Mouse (Mus musculus) CD4-positive helper T cell, adult 2 months (primary cell): Measurements from ENCODE around the gene Plxna2.

Source experiments
- DNase-seq: peaks from one replicate; pipeline ENCODE4 v3.0.0-alpha.2; 2012; ENCODE audit warnings: low read depth, missing footprints, low spot score

Gene Plxna2

DNA sequence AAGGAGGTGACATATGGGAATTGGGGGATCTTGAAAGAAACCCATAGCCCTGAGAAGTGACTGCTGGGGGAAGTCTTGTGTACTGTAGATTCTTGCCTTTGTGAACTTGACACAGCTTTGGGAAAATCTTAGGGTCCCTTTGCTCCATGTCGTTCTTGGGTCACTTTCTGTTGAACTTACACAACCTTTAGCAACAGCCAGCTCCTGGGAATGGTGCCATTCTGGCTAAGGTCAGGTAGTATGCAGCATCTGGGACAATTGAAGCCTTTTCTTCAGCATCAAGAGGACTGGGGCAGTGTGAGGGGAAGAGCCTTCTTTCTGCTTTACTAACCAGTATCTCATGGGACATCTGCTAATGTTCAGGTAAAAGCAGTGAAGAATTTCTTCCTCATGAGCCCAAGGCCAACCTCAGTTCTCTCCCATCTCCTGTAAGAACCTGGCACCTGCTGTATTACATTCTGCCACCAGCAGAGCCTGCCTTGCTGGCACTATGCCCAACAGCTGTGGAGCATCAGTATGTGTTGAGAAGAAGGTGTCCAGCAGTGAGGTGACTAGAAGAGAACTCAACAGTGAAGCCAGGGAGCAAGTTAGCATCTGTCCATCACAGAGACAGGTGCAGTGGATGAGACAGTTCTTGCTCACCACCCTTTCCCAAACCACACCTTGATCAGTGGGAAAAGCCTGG is 86.3 kb downstream of the Plxna2 start:
- DNase-seq, result no peak

GRCm38 (mm10) chr1:194706566-194706965 is 88.5 kb downstream of the Plxna2 start:
- DNase-seq, result no peak

GRCm38 (mm10) chr1:194712373-194712772 is 94.4 kb downstream of the Plxna2 start:
- no peak for DNase-seq

DNA sequence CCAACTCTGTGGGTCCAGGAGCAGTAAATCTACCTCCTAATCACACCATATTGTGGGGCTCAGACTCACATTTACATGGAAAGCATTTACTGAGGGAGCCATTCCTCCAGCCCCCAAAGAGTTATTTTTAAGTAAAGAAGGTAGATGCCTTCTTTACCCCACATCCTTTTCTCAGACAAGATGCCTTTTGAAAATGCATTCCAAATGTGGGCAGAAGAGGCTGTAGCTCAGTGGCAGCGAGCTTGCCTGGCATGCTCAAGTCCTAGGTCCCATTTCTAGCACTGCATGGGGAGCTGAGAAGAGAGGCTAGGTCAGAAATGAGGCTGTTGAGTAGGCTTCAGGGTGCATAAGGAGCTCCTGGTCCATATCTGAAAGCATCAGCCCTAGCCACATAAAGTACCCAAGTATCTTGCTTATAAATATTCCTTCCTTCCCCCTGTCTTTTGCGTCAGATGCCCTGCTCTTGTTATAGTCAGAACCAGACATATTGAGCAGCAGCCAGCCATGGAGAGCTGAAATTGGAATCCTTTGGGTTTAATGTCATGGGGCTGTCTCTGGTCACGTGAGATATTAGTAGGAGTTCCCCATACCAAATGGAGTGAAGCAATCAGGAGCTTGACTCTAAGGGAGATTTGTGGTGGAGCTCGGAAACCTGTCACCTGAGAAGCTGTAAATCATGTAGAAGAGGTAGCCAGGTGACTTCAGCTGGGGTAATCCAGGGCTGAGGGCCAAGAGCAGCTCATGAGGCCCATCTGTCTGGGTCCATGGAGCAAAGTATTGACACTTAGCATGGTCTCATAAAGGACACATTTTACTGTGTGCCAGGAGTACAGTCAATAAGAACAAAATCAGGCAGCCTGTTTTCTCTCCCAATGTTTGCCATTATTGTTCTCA is 96.4 kb downstream of the Plxna2 start:
- no peak for DNase-seq

DNA sequence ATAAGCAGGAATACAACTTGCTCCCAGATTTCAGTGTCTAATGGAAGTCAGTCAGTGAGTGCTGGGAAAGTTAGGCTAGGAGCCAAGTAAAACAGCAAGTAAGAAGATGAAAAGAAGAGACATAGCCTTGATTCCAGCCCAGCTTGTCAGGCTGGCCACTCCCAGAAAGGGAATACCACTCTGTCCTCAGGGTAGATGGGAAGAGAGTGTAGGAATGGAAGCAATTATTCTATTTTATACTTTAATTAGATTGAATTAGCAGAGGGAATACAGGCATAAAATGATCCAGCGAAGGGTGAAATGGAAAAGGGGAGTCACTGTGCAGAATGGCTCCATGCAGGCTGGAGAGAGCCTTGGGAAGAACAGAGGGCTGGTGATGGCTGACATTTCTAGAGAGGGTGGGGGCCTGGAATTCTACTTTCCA is 99.4 kb downstream of the Plxna2 start:
- no peak for DNase-seq

- no peak for DNase-seq
Measured at GRCm38 (mm10) chr1:194720406-194720805, 102.4 kb downstream of the Plxna2 start.

DNA sequence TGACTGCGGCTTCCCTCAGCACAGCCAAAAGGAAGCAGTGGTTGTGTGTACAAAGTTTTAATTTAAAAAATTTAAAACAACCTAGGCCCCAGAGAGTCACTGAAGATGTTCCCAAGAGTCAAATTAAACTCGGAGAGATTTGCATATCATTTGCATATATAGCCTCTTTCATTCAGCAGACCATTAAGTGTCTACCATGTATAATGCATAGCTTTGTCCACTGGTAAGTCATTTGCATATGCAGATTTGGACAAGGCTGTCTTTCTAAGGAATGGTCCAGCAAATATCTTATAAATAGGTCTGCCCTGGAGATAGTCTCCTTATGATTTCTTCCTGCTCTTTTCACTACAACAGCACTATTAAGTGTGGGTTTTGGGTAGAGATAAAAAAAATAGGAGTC is 103.2 kb downstream of the Plxna2 start:
- DNase-seq, result no peak

DNA sequence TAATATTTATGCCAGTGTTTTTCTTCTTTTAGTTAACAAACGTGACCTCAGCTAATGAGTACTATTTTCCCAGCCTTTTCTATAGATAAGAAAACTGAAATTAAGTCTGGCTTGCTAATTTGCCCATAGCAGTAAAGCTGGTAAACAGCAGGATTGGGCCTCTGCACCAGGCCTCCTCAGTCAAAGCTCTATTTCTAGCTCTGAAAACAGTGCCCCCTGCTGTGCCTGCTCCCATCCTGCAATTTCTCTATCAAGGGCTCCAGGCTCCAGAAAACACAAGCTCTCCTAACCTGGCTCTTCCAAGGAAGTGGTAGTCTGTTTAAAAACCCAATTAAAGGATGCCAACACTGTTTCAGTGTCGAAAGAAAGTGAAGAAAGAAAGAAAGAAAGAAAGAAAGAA is 104.3 kb downstream of the Plxna2 start:
- DNase-seq, result no peak

DNA sequence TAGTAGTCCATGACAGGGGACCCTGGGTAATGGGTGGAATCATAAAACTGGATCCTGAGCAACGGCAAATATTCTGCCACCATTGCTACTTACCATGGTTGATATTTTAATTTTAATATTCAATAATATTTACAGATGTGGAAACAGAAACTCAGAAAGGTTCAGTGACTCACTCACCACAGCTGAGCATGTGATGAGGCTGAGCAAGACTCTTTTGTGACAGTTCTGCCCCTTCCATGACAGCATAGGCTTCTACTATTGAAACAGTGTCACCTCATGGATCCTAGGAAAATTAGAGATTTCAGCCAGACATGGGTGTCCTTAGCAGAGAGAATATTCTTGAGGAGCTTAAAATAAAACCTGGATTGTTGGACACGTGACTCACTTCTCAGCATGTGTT is 116.8 kb downstream of the Plxna2 start:
- no peak for DNase-seq

DNA sequence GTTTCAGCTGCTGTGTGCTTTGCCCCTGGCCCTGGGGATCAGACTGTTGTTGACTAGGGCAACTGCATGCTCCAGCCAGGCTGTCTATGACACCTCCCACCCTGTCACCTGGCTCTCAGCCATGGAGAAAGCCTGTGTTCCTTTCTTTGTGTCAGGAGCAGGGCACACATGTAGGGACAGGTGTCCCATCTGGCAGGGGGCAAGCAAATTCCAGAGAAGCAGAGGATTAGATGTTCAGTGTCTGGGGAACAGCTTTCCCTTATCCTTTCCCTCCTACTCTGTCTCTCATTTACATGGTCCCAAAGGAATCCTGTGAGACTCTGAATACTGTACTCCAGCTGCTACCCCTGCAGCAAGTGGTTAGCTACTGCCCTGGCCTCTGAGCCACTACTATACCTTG is 121.9 kb downstream of the Plxna2 start:
- no peak for DNase-seq

- no peak for DNase-seq
Measured at GRCm38 (mm10) chr1:194742901-194743422, 124.9 kb downstream of the Plxna2 start.

DNA sequence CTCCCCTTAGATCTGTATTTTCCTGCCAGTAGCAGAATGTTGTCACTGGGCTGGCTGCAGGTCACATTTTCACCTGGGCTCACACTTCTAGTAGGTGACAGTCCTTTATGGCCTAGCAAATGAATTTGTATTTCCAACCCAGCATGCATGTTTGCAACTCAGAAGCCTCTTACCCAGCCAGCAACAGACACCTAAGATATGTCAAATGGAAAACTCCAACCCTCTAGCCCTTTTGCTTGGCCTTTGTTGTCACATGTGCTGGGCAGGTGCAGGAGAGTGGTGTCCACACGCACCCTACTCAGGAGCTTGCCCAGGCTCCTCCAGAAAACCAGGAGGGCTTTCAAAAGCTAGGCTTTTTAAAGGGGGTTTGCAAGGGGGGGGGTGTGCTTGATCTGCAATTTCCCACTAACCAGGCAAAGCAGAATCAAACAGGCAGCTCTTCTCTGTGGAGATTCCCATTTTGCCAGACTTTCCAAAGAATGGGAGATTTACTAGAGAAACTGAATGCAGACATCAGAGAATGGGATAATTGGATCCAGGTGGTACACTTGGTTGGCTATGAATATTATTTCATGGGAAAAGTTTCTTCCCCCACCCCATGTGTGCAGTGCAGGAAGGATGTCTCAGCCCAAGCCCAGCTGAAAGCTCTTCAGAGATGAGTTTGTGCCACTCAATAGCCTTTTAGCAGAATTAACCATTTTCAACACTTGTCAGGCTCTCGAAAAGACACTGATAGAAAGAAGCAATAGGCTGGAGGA is 127.3 kb downstream of the Plxna2 start:
- no peak for DNase-seq

- DNase-seq, result no peak
Measured at GRCm38 (mm10) chr1:194746332-194747249, 128.6 kb downstream of the Plxna2 start.

- DNase-seq, result no peak
Measured at GRCm38 (mm10) chr1:194747258-194747657, 129.2 kb downstream of the Plxna2 start.

DNA sequence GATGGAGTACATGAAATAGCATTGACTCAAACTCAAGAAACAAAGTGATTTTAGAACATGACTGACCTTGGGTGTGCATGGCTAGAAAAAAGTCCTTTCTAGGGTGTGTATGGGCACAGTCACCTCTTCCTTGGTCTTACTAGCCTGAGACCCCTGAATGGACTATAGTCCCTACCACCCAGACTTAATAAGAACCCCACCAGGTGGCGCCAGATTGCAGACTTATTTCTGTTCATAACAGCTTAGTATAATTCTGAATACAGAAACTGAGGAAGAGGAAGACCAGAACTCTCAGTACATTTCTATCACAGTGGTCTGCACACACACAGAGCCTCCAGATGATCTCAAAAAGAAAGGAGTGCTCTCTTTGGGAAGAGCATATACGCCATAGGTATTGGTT is 135.2 kb downstream of the Plxna2 start:
- DNase-seq, result no peak

DNA sequence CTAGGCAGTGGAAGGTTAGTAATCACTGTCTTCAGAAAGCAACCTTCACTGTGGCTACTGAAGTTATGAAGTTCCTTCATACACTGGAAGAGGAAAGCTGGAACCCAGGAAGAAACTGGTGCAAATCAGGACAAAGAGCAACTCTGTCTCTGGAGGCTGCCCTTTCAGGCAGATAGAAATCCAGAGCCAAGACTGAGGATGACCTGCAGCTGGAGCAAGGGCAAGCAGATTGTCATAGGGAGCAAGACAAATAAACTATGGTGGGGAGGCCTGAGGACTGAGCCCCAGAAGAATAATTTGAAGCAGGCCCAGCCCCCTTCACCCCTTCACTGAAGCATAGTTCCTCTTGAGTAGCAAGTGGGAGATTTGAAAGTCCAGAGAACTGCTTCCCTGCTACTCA is 138.0 kb downstream of the Plxna2 start:
- DNase-seq, result no peak

DNA sequence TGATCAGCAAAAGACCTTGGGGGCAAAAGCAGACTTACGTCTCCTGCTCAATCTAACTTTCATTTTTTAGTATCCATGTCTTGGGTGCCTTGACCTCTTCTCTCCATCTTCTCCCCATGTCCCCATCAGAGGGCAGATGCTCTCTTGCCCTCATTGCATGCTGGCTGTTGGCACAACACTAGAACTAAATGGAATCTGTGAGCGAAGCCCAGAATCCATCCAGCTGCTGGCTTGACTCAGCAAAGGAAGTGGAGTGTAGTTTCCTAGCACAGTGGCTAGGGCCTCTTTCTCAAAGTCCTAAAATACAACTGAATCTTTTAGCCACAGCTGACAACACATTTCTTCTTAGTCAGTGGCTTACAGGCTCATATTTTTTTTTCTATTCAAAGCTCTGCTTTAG is 138.4 kb downstream of the Plxna2 start:
- no peak for DNase-seq

DNA sequence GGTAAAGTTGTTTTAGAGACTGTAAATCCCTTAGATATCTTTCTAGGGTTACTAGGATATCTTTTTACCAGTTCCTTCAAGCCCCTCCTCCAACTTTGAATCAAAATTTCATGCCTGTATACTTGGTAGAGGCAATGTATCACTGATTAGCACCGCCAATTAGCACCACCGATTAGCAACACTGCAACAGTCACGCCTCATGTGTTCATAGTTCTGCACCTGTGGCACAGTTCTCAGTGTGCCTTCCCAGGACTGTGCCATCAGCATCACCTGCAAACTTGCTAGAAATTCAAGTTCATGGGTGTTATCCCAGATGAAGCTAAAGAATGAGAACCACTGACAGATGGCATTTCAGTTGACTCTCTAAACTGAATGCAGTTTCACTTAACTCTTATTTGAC is 138.8 kb downstream of the Plxna2 start:
- no peak for DNase-seq

- DNase-seq, result no peak
Measured at GRCm38 (mm10) chr1:194761432-194762212, 143.6 kb downstream of the Plxna2 start.

DNA sequence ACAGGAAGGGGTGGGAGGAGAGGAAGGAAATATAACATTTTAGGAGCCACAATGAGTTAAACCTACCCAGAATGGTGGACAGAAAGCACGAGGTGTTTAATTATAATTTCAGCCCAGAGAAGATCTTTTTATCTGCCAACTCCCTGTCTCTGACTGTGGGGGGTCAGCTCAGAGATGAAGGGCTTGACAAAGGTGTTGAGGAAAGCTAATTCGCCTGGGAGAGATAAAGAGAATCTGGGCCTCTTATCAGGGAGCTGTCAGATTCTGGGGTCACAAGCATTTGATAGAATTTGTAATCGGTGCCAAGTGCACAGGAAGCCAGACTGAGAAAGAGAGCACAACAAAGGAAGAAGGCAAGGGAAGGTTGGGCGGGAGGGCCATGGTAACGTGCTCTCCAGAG is 144.9 kb downstream of the Plxna2 start:
- no peak for DNase-seq
